Mouse (Mus musculus): Measurements from ENCODE around the gene Arhgap11a. TPM values are rescaled to one million over a fixed set of nuclear protein-coding genes. Genes with fewer than 3 reads are reported as not detected.

Gene Arhgap11a
- polyA plus RNA-seq, 1 experiment from 2014 or later, result 38.5 TPM

DNA sequence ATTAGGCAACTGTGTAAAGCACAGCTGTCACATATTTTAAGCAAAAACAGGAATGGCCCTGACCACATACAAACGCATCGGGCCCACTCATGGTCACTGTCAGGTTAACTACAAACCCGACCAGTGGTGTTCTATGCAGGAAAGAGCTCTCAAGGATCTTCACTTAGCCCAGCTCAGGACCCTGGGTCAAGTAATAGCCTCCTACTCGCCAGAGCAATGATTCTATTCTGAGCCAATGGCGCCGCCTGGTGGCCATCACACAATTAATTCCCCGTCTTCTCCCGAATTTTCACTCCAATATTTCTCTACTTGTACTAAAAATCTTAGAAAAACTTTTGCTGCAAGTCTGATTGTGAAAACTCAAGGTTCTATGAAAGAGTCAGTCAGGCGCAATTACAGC, 40.8 kb downstream of the Arhgap11a start:
- Histone ChIP-seq H3K9me3 (replicated peaks) (no peaks in the 10 kb centered on the region), H3K4me2 (no peak overlapping the region), H3K4me1 (replicated peaks) (no peaks in the 10 kb centered on the region), H3K4me3 (no peak overlapping the region), H3K27me3 (replicated peaks) (no peaks in the 10 kb centered on the region), H3K9ac (no peak overlapping the region), H3K36me3 (no peaks in the 10 kb centered on the region), H3K27ac (ENCODE audit: poor library complexity, severe bottlenecking) (no peak overlapping the region)
- WGBS, result 21% methylated on average over 9 of the region's 9 CpGs
- no peak for ATAC-seq (ENCODE audit: insufficient number of reproducible peaks, low FRiP score)

- no peak overlapping the region for H3K9ac ChIP-seq
- H3K4me3 ChIP-seq, result no peak overlapping the region
- no peaks in the 10 kb centered on the region for H3K9me3 ChIP-seq (replicated peaks)
- no peaks in the 10 kb centered on the region for H3K4me1 ChIP-seq (replicated peaks)
- H3K36me3 ChIP-seq, result no peaks in the 10 kb centered on the region
- 43% methylated on average over 10 of the region's 10 CpGs for WGBS
- no peak overlapping the region for H3K27ac ChIP-seq (ENCODE audit: poor library complexity, severe bottlenecking)
- H3K4me2 ChIP-seq, result no peak overlapping the region
- ATAC-seq (ENCODE audit: insufficient number of reproducible peaks, low FRiP score), result no peak
- H3K27me3 ChIP-seq (replicated peaks), result no peaks in the 10 kb centered on the region
Measured at GRCm38 (mm10) chr2:113806851-113807577, 41.4 kb downstream of the Arhgap11a start.

DNA sequence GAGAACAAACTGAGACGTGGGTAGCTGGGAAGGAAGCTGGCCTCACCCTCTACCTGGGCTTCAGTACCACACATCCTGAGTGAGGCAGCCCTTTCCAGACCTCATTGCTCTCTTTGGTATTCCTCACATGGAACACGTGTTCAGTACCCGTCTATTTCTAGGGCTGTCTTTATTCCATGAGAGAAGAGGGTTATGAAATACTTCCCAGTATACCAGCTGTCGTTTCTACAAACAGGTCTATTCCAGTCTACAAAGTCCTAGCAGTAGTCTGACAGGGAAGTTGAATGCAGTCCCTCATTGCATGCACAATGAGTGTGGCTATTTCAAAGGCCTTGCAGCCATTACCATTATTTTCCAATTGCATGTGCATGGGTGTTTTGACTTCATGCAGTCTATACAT, 42.7 kb downstream of the Arhgap11a start:
- Histone ChIP-seq H3K27me3 (replicated peaks) (no peaks in the 10 kb centered on the region), H3K27ac (ENCODE audit: poor library complexity, severe bottlenecking) (no peak overlapping the region)
- WGBS, result 85% methylated on average over 4 of the region's 4 CpGs

DNA sequence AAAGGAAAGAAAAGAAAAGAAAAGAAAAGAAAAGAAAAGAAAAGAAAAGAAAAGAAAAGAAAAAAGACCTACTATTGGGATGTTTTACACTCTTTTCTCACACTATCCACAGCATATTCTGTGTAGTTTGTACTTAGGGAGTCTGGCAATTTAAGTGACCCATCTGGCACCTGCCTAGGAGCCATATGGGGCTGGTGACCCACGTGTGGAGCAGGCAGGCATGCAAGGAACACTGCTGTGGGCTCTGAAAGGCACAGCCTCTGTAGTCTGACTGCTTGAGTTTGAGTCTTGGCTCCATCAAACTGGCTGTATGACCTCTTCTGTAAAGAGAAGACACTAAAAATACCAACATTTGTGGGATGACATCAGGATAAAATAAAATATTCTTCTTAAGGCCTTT, 44.7 kb downstream of the Arhgap11a start:
- no peak for ATAC-seq (ENCODE audit: insufficient number of reproducible peaks, low FRiP score)
- Histone ChIP-seq H3K9ac (no peak overlapping the region), H3K36me3 (no peaks in the 10 kb centered on the region), H3K4me3 (no peak overlapping the region), H3K9me3 (replicated peaks) (no peaks in the 10 kb centered on the region), H3K27ac (ENCODE audit: poor library complexity, severe bottlenecking) (no peak overlapping the region), H3K27me3 (replicated peaks) (0 out of 2 replicates have a peak, but pooled peaks cover 4% of the 10 kb centered on the region), H3K4me2 (no peak overlapping the region), H3K4me1 (replicated peaks) (no peaks in the 10 kb centered on the region)
- 21% methylated on average over 1 of the region's 1 CpGs for WGBS

More for the DNA sequence above, 42.7 kb downstream of the Arhgap11a start:
- no peak overlapping the region for H3K4me3 ChIP-seq
- H3K9ac ChIP-seq, result no peak overlapping the region
- no peaks in the 10 kb centered on the region for H3K36me3 ChIP-seq
- no peaks in the 10 kb centered on the region for H3K4me1 ChIP-seq (replicated peaks)
- no peak overlapping the region for H3K4me2 ChIP-seq
- H3K9me3 ChIP-seq (replicated peaks), result no peaks in the 10 kb centered on the region
- ATAC-seq (ENCODE audit: insufficient number of reproducible peaks, low FRiP score), result no peak

GRCm38 (mm10) chr2:113800846-113801245, 47.6 kb downstream of the Arhgap11a start:
- H3K4me1 ChIP-seq (replicated peaks), result no peaks in the 10 kb centered on the region
- no peak overlapping the region for H3K4me2 ChIP-seq
- no peak overlapping the region for H3K4me3 ChIP-seq
- 61% methylated on average over 5 of the region's 5 CpGs for WGBS
- 0 out of 2 replicates have a peak, but pooled peaks cover 4% of the 10 kb centered on the region for H3K27me3 ChIP-seq (replicated peaks)
- no peaks in the 10 kb centered on the region for H3K36me3 ChIP-seq
- no peaks in the 10 kb centered on the region for H3K9me3 ChIP-seq (replicated peaks)
- no peak for ATAC-seq (ENCODE audit: insufficient number of reproducible peaks, low FRiP score)
- H3K9ac ChIP-seq, result no peak overlapping the region
- H3K27ac ChIP-seq (ENCODE audit: poor library complexity, severe bottlenecking), result no peak overlapping the region

- no peak overlapping the region for H3K4me2 ChIP-seq
- no peak for ATAC-seq (ENCODE audit: insufficient number of reproducible peaks, low FRiP score)
- H3K27me3 ChIP-seq (replicated peaks), result 0 out of 2 replicates have a peak, but pooled peaks cover 4% of the 10 kb centered on the region
- H3K4me3 ChIP-seq, result no peak overlapping the region
- H3K4me1 ChIP-seq (replicated peaks), result no peaks in the 10 kb centered on the region
- H3K36me3 ChIP-seq, result no peaks in the 10 kb centered on the region
- H3K27ac ChIP-seq (ENCODE audit: poor library complexity, severe bottlenecking), result no peak overlapping the region
- H3K9ac ChIP-seq, result no peak overlapping the region
- WGBS, result 67% methylated on average over 13 of the region's 13 CpGs
- no peaks in the 10 kb centered on the region for H3K9me3 ChIP-seq (replicated peaks)
Measured at GRCm38 (mm10) chr2:113798605-113799004, 49.9 kb downstream of the Arhgap11a start.

DNA sequence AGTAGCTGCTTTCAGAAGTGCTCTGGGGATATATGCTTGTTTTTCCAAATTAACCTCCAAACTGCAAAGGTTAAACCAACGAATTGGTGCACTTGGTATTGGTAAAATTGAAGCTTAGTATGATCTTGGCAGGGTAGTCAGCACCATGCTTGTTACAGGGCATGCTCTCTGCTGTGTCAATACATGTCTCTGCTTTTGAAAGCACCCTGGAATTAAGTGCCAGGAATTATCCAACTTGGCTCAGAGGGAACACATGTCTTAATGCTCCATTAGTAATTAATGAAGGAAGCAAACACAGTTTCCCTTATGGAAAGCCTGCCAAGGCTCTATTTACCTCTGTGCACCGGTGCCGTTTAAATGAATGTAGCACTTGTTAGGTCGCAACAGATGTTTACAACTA, 53.3 kb downstream of the Arhgap11a start:
- 80% methylated on average over 4 of the region's 4 CpGs for WGBS
- Histone ChIP-seq H3K9me3 (replicated peaks) (no peaks in the 10 kb centered on the region), H3K4me2 (no peak overlapping the region), H3K27me3 (replicated peaks) (0 out of 2 replicates have a peak, but pooled peaks cover 4% of the 10 kb centered on the region), H3K4me1 (replicated peaks) (no peaks in the 10 kb centered on the region), H3K36me3 (no peaks in the 10 kb centered on the region), H3K27ac (ENCODE audit: poor library complexity, severe bottlenecking) (no peak overlapping the region), H3K4me3 (no peak overlapping the region), H3K9ac (no peak overlapping the region)
- no peak for ATAC-seq (ENCODE audit: insufficient number of reproducible peaks, low FRiP score)

DNA sequence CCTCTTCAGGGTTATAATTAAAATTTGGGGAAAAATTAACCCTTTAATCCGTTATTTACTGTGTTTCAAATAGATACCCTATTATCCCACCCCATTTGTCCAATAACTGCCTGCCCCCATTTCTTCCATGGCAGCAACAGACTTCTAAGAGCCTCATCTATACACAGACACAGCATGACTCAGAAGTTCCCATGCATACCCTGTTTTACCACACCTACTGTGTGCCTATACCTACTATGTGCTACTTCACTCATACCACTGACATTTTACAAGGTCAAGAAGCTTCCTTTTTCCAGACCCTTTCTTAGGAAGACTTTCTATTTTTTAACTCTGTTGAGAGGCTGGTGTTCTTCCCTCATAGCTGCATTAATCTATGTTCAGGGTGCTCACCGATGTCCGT, 54.9 kb downstream of the Arhgap11a start:
- H3K27ac ChIP-seq (ENCODE audit: poor library complexity, severe bottlenecking), result no peak overlapping the region
- H3K9ac ChIP-seq, result no peak overlapping the region
- no peak overlapping the region for H3K4me2 ChIP-seq
- no peaks in the 10 kb centered on the region for H3K27me3 ChIP-seq (replicated peaks)
- ATAC-seq (ENCODE audit: insufficient number of reproducible peaks, low FRiP score), result no peak
- no peaks in the 10 kb centered on the region for H3K4me1 ChIP-seq (replicated peaks)
- H3K36me3 ChIP-seq, result no peaks in the 10 kb centered on the region
- H3K4me3 ChIP-seq, result no peak overlapping the region
- 78% methylated on average over 3 of the region's 3 CpGs for WGBS
- no peaks in the 10 kb centered on the region for H3K9me3 ChIP-seq (replicated peaks)

- ATAC-seq (ENCODE audit: insufficient number of reproducible peaks, low FRiP score), result no peak
- H3K9ac ChIP-seq, result no peak overlapping the region
- no peaks in the 10 kb centered on the region for H3K9me3 ChIP-seq (replicated peaks)
- no peaks in the 10 kb centered on the region for H3K36me3 ChIP-seq
- H3K4me1 ChIP-seq (replicated peaks), result no peaks in the 10 kb centered on the region
- H3K27me3 ChIP-seq (replicated peaks), result no peaks in the 10 kb centered on the region
- no peak overlapping the region for H3K4me2 ChIP-seq
- H3K27ac ChIP-seq (ENCODE audit: poor library complexity, severe bottlenecking), result no peak overlapping the region
- H3K4me3 ChIP-seq, result no peak overlapping the region
- 76% methylated on average over 4 of the region's 4 CpGs for WGBS
Measured at GRCm38 (mm10) chr2:113788821-113789387, 59.6 kb downstream of the Arhgap11a start.

DNA sequence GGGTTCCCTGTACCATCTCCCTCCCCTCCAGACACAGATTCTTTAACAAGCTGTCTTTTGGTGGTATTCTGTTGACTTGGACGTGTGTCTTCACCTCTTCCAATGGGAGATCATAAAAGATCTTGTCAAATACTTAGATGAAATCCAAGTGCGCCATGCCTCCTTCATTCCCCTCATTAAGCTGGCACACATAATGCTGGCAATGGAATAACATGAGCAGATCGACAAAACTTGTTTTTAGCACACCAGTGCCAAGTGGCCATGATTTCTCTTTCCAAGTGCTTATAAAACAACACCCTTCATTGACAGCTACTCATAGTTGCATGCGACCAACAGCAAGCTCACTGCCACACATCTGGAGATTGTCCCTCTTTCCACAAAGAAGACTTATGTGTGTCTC, 60.6 kb downstream of the Arhgap11a start:
- H3K9ac ChIP-seq, result no peak overlapping the region
- H3K4me3 ChIP-seq, result no peak overlapping the region
- no peaks in the 10 kb centered on the region for H3K4me1 ChIP-seq (replicated peaks)
- H3K36me3 ChIP-seq, result no peaks in the 10 kb centered on the region
- no peak overlapping the region for H3K27ac ChIP-seq (ENCODE audit: poor library complexity, severe bottlenecking)
- H3K27me3 ChIP-seq (replicated peaks), result no peaks in the 10 kb centered on the region
- H3K9me3 ChIP-seq (replicated peaks), result no peaks in the 10 kb centered on the region
- no peak for ATAC-seq (ENCODE audit: insufficient number of reproducible peaks, low FRiP score)
- no peak overlapping the region for H3K4me2 ChIP-seq
- WGBS, result 79% methylated on average over 4 of the region's 4 CpGs

- H3K27me3 ChIP-seq (replicated peaks), result 0 out of 2 replicates have a peak, but pooled peaks cover 3% of the 10 kb centered on the region
- 41% methylated on average over 3 of the region's 3 CpGs for WGBS
- H3K4me1 ChIP-seq (replicated peaks), result no peaks in the 10 kb centered on the region
- no peak overlapping the region for H3K27ac ChIP-seq (ENCODE audit: poor library complexity, severe bottlenecking)
- H3K9ac ChIP-seq, result no peak overlapping the region
- H3K9me3 ChIP-seq (replicated peaks), result no peaks in the 10 kb centered on the region
- H3K36me3 ChIP-seq, result no peaks in the 10 kb centered on the region
- no peak overlapping the region for H3K4me2 ChIP-seq
- no peak overlapping the region for H3K4me3 ChIP-seq
- ATAC-seq (ENCODE audit: insufficient number of reproducible peaks, low FRiP score), result no peak
Measured at GRCm38 (mm10) chr2:113784851-113785250, 63.6 kb downstream of the Arhgap11a start.
